Mouse (Mus musculus) embryonic fibroblast, embryonic 13.5 days (primary cell): ENCODE results near the gene Toe1.

Experiments used
- CTCF ChIP-seq: IDR thresholded peaks from 2 replicates; pipeline ENCODE4 v1.5.1; 2011; ENCODE audit warnings: mild to moderate bottlenecking, control low read depth, low read length, moderate library complexity, borderline replicate concordance; ENCODE audit not compliant: insufficient read depth
- POLR2A ChIP-seq: IDR thresholded peaks from 2 replicates; pipeline ENCODE4 v1.6.1; 2011; ENCODE audit warnings: low read depth, mild to moderate bottlenecking, control low read depth, low read length, moderate library complexity

GRCm38 (mm10) chr4:116844324-116844723 lies 36.9 kb upstream of the Toe1 start:
- no peak for TF ChIP-seq CTCF
- TF ChIP-seq POLR2A = no peak
